Mouse (Mus musculus) heart, postnatal 10 days (tissue): ENCODE data around the gene Ccdc186. TPM values are rescaled to one million over a fixed set of nuclear protein-coding genes. Genes with fewer than 3 reads are reported as not detected.
"Not testable (repeated sequence)": the region's sequence is repeated elsewhere in the genome, so short reads cannot be mapped to it uniquely, and the experiment has no call there.

Source experiments
- DNase-seq, 2 experiments: peaks; one replicate each; pipeline ENCODE4 v3.0.0; 2021
- intact Hi-C: fragments of 180-260 bp; cut with DNase I; formaldehyde crosslinking; loops from one replicate; pipeline ENCODE4 v1.15.1; 2025
- total RNA-seq, 2 experiments: library from RNA; stranded (reverse); gene quantifications; 2 replicates each; pipeline ENCODE4 v1.2.3; 2021

Ccdc186 gene
- total RNA-seq, 2 experiments from 2014 or later, result 22.2 to 29.6 TPM

DNA sequence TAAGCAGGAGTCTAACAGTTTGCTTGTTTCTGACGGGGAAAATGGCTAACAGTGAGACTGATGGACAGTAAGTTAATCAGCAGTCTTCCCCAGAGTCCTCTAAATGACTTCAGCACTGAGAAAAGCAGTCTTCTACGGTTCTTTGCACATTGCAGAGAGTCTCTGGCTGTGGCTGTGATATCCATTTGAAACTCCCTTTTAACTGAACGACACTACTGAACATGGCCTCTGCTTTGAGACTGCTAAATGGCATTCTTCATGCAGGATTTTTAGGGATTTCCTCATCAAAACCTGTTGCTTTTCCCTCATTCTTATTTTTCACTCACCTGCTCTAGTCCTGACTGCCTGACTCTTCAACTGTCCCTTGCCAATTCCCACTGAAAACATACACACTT is 19.6 kb downstream of the Ccdc186 start:
- intact Hi-C loops, result no loop called here

DNA sequence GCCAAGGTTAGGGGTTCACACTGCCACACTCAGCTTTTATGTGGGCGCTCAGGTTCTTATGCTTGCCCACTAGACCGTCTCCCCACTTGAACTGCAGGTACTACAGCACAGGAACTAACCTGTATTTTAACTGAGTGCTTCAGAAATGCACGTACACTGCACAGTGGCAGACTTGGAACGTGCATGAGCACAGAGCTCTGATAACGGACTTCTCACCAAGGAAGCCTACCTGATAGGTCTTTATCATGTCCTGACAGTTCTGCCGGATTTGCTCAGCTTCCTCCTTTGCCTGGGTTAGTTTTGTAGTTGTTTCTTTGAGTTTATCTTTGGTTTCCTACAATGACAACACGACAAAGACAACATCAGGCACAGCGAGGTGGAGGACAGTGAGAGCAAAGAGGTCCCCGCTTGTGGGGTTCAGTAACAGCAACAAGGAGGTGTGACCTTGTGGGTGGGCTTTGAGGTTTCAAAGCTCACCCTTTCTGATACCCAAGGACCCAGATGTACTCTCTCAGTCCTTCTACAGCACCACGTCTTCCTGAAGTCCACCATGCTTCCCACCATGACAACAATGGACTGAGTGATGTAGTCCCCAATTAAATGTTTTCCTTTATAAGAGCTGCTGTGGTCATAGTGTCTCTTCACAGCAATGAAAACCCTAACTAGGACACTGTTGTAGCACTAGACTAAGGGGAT is 20.2 kb downstream of the Ccdc186 start:
- no peak for DNase-seq
- intact Hi-C loops, result no loop called here

More for the DNA sequence above, 19.6 kb downstream of the Ccdc186 start:
- DNase-seq, result no peak

DNA sequence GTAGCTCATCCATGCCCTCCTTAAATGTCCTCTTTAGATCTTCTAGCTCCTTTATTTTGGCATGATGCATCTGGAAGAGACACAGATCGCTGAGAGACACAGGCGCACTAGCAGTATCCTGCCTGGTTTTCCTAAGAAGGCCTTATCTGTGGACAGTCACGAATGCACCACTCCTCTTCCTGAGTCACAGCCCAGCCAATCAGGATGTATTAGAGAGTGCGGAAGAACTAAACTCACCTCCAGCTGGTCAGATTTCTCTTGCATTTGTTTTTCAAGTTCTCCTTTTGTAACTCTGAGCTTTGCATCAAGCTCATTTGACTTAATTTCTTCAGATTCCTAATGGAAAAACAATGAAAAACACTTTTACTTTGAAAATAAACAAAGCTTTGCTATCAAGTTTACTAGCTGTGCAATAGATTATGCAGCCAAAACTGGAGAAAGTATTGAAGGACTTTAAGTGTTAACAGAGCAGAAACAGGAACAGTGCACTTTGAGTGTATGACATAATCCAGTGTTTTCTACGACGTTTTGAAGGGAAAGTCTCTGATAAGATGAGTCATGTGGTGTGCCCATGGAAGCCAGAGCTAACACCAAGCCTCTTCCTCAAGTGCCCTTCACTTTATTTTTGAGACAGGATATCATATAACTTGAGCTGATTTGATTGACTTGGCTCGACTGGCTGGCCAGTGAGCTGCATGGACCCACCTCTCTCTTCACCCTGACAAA is 20.9 kb downstream of the Ccdc186 start:
- intact Hi-C loops, result no loop called here
- DNase-seq, result no peak

DNA sequence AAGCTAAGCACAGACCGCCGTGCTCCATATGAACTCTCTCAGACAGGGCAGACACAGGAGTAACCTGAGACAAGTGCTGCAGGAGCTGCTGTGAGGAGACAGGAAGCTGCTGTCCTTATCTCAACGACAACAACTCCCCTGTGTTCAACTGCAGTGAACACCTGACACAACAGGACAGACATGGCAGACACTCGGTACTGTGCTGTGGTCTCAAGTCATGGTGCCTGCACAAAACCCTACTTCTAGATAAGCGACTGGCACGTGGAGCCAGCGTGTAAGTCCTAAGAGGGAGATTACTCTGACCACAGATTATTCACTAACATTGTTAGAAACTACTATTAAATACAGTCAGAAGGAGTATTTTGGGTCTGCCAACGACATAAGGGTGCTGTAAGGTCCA is 21.8 kb downstream of the Ccdc186 start:
- DNase-seq, result no peak
- intact Hi-C loops, result no loop called here

DNA sequence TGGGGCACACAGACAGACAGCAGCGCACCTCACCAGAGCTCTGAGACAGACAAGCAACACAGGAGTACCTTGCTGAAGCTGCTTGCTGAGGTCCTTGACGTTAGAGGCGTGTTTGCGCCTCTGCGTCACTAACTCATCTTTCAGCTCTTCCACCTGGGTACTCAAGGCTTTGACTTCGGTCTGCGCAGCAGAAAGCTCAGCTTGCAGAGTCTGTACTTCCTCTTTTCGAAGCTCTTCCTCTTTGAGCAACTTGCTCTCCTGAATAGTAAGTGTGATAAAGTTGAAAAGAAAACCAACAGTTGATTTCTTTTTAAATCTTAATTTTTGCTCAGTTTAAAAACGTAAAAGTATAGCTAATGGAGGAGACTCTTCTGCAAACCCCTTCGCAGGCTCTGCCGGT is 24.6 kb downstream of the Ccdc186 start:
- intact Hi-C loops, result no loop called here
- DNase-seq, result no peak

DNA sequence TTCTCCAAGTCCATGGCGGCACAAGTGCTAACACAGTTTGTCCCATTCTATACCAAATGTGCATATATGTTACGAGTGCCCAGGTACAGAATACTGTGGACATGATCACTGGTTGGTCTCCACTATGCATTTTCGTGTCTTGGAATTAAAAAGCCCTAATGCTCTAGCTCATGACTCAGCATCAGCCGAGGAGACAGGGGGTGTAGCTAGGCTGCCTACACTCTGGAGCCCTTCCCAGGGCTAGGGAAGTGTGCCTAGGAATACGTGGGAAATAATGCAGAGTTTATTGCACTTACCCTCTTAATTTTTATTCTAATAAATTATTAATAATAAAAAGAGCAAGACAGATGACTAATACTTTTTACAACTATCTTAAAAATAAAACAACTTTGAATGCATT is 33.0 kb downstream of the Ccdc186 start:
- no peak for DNase-seq
- intact Hi-C loops, result no loop called here

DNA sequence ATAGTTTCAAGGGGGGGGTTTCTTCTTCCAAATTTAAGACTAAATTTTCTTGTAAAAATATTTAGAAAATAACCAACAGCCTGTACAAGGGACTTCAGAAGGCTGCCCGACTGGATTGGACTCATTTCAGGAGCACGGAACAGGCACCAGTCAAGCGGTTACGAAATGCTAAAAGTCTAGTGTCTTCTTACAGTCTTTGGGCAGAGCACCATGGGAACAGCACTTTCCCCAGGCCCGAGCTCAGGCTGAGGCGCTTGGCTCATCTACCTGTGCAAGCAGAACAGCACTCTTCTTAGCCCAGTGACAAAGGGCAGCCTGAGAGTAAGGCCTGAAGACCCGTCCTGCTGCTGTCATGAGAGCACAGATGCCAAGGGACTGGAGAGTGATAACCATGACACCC is 34.1 kb downstream of the Ccdc186 start:
- intact Hi-C loops, result no loop called here
- DNase-seq, result no peak

DNA sequence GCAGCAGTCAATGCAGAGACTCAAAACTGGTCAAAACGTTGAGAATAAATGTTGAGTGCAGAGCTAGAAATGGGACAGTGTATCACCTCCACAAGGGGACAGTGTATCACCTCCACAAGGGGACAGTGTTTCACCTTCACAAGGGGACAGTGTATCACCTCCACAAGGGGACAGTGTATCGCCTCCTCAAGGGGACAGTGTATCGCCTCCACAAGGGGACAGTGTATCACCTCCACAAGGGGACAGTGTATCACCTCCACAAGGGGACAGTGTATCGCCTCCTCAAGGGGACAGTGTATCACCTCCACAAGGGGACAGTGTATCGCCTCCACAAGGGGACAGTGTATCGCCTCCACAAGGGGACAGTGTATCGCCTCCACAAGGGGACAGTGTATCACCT is 43.5 kb downstream of the Ccdc186 start:
- intact Hi-C loops, result loop anchor here (5.0 kb wide), 1 partner anchor 101 kb away; no protein-coding TSS in a partner anchor
- not testable (repeated sequence) for DNase-seq

DNA sequence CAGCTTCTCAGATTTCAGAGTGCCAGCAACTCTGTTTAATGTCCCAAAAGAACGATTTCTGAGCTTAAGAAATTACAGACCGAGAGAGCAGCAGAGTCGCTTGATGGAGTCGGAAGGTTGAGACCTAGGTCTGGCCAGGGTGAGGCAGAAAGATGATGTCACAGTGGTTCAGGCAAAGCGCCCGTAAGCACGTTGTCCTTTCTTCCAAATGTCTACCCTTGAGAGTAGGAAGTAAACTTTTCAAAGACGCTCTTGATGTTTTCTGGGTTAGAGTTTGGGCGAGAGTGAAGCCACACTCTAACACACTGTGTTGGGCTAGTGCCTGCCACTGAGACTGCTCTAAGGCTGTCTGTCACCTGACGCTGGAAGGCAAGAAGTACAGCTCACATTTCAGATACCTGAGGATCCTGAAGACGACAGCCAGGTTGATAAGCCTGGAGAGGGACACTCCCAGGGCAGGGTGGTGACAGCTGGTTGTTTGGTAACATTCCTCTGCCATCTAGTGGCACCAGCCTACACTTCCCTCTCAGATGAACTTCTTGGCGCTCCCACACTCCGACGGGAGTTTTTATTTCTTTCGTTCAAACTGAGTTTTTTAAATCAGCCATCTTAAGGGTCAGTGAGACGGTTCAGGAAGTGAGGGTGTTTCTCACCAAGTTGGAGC is 45.1 kb downstream of the Ccdc186 start:
- intact Hi-C loops, result loop anchor here (1.0 to 5.0 kb wide), 4 partner anchors 50 to 355 kb away; no protein-coding TSS in a partner anchor
- peak; percentile 69 to 71 for DNase-seq

DNA sequence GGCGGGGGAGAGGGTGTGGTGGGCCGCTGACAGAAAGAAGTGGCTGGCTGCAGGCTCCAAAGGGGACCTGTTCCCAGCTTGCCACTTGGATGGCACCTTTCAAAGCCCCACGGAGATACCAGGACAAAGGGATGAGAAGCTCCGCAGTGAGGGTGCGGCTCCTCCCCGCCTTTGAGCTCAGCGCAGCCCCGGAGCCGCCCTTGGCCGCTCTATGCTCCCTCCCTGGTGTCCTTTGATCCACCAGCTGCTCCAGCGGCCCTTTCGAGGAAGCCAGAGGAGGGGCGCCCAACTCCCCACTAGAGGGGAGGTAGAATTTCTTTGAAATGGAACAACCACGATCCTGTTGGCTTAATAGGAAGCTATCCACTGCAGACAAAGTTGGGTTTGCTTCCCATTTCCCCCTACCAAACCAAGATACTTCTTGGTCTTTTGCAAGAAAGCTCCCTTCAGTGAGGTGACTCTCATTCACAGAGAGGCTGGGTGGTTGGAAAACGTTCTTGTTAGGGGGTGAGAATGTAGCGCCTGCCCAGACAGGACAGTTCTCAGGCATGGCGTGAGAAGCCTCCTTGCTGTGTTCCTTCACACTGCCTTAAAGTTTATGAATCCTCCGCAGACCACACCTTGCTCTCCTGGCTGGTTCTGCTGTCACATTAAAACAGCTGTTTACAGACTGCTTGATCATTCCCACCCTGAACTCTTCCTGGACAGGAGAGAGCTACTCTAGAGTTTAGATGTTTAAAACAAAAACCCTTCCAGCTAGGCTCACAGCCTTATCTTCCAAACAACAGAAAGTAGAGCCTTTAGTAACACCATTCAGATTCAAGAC is 45.9 kb downstream of the Ccdc186 start:
- peak; percentile 41 to 57 for DNase-seq
- intact Hi-C loops, result loop anchor here (2.0 to 5.0 kb wide), 4 partner anchors 29 to 99 kb away; no protein-coding TSS in a partner anchor

DNA sequence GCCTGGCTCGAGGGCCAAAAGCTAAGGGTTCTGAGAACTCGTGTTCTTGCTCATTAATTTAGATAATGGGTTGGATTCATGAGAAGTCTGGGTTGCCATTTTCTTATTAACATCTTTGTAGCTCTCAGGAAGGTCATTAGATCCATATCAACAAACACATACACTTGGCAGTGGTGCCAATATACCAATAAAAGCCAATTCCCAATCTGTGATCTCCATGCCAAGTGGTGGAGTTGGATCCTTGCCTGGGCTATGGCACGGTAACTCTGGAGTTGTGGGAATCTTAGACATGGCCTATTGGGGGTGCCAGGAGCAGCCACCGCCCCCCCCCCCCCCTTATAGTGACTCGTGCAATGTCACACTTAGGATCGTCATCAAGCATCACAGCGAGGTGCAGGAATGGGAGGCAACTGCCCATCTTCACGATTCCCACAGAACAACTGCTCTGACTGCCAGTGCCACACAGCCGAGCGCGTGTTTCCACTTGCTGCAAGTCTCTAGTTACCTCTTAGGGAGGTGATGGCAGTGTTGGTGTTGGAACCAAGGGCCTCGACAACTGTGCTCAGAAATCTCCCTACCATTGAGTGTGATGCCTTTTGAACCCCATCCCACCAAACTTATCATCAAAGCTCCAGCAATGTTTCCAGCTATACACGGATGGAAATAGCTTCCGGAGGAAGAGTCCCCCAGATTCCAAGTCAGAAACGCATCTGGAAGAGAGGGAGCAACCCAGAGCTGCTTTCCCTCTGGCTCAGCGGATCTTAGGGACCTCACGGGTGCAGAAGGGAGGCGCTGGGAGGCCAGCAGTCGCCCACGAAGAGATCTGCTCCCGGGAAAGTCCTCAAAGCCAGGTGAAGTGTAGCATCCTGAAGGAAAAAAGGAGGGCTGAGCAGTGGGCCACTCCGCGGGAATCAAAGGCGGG is 46.8 kb downstream of the Ccdc186 start:
- peak in 1 of 2 experiments; percentile 40 for DNase-seq
- intact Hi-C loops, result loop anchor here (2.0 to 5.0 kb wide), 3 partner anchors 28 to 98 kb away; no protein-coding TSS in a partner anchor

DNA sequence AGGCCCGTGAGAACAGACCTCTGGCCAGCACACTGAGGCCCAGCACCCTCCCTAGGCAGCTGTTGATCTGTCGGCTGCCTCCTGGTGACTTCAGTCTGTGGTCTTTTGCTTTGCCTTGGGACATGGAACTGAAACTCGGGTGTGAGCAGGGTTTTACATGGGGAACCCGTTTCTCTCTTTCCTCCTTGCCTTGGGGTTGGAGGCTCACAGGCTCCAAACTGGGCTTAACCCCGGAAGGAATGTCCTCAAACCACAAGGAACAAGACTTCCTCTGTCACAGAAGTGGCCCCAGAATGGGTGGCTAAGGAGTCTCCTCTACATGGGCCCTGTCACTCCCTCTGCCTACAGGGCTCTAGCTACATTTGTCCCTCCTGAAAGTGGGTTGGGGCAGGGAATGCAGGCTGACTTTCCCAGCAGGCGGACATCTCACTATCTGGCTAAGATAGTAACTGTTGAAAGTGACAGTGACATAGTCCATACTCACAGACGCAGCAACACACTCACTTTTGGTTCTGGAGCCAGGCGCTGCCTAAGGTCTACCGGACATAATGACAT is 47.5 kb downstream of the Ccdc186 start:
- peak; percentile 68 to 84 for DNase-seq
- intact Hi-C loops, result loop anchor here (2.0 kb wide), 2 partner anchors 28 to 38 kb away; no protein-coding TSS in a partner anchor

DNA sequence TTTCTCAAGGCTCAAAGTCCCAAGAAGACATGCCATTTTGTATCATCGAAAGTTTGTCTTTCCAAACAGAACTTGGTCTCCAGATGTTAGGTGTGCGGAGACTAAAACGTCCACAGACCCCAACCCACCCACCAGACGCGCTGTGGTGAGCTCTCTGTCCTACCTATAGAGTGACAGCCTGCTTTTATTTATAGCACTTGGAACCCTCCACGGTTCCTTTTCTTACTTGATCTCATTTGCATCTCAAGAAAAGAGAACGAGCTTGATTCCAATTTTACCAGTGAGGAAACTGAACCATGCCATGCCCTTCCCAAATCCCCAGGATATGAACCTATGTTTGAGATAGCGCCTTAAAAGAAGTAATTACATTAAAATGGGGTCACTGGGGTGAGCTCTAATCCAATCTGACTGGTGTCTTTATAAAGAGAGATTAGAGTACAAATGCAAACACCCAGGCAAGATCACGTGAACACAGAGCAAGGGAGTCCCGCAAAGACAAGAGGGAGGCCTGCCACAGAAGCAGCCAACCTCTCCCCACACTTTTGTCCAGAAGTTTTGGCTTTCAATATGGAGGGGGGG is 48.5 kb downstream of the Ccdc186 start:
- no peak for DNase-seq
- intact Hi-C loops, result no loop called here

DNA sequence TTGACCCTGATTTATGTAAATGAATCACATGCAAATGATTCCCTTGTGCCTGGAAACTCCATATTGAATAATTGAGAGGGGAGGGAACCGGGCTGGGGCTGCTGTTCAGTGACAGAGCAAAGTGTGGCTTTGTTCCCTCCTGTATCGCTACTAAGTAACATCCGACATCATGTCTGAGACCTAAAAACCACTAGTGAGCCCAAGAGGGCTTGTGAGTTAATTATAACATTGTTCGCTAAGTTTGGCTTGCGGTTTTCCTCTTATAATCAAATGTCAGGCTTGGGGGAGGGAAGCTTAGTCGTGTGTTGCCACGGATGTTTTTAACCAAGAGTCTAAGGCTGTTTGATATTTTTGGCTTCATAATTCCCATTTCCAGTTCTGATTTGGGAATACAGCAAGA is 49.8 kb downstream of the Ccdc186 start:
- intact Hi-C loops, result no loop called here
- no peak for DNase-seq

DNA sequence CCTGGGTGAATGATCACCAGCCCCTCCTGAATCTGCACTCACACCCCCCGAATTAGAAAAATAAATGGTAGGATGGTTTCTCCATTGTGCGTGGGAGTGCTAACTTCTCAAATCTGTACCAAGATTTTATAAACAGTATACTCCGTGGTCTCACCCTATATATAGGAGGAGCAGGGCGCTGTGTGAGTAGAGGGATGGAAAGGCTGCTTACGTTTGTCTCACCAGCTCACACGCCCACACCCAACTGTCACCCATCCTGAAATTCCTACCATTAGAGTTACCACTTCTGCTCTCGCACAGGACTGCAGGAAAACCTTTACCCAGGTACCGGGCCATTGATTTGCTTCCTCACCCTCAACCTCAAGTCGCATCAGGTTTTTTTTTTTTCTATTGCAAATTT is 53.0 kb downstream of the Ccdc186 start:
- intact Hi-C loops, result no loop called here
- no peak for DNase-seq

DNA sequence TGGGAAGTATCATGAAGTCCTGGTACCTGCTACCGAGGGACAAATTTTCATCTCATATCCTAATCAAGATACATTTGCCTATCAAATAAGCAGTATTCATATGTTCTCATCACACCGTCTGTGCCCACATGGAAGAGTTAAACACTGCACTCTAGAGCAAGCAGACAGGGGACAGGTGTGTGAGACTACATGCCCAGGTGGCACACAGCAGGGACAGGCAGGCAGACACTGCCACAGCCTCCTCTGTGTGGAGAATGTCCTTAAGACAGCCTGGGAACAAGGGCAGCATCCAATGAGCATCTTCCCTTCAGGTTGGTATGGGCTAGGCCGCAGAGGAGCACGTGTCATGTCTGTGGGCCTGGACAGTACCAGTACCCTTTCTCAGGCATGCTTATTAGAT is 59.3 kb downstream of the Ccdc186 start:
- intact Hi-C loops, result no loop called here
- DNase-seq, result no peak

DNA sequence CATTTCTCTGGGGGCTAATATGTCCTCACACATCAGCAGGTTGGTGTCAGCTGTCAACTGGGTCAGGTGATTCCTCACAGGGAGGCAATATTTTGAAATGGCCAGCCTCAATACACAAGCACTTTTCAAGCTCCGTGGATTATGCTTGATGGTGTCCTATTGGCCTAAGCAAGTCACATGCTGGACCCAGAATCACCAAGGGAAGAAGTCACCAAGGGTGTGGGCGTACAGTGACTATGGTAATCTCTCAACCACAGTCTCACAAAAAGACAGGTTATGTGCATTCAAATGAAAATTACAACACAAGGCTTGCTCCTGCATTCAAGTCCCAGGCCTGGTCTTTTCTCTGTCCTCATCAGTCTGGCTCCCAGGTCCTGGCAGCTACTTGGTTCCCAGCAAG is 60.3 kb downstream of the Ccdc186 start:
- intact Hi-C loops, result no loop called here
- DNase-seq, result no peak

DNA sequence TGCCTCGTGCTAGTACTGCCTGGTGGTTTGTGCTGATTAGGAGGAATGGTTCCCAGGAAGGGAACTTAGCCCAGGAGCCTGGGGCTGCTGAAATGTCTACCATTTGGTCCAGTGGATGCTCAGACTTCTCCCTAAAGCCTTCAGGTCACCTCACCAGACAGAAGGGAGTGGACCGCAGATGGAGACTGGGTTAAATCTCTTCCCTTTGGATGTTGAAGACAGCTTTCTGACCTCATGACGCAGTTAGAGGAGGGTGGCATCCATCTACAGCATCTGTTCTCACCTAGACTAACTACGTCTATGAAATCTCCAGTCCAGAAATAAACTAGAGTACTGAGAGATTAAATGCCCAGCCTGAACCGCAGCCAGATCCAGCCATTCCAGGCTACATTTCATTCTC is 60.9 kb downstream of the Ccdc186 start:
- DNase-seq, result peak in 1 of 2 experiments; percentile 41
- intact Hi-C loops, result no loop called here
